Mouse (Mus musculus): ENCODE results near the gene Dirc2.

Gene Dirc2

DNA sequence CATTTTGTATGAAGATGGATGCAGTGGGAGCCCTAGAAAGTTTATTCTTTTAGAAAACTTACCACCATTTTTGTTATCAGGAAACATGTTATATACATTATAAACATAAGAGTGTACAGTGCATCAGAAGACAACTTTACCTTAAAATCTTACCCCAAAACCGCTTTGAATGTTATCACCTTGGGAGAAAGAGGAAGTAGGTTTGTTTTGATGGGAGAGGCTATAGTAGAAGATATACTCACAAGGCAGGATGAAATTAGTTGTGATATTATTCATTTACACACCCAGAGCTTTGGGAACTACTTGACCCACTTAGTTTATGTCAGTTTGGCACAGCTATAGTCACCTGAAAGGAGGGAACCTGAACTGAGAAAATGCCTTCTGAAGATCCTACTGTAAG, 6.7 kb upstream of the Dirc2 start:
- DNase-seq (ENCODE audit: low spot score in 2 of 2) = no peak

DNA sequence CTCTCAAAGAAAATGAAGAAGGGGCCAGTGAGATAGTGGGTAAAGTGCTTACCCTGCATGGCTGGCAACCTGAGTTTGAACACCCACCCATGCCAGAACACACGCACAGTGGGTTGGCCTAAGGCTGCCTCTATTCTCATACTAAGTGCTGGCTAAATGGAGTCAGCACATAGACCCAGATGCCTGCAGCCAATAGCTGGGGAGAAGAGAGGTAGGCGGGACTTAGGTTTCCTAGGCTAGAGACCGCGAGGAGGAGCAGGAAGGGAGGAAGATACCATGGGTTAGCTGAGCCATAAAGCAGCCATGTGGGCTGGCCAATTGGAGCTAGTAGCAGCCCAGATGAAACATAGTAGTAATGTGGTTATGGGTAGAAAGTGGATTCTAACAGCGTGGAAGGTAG, 3.4 kb upstream of the Dirc2 start:
- no peak for DNase-seq (ENCODE audit: low spot score in 2 of 2)

DNA sequence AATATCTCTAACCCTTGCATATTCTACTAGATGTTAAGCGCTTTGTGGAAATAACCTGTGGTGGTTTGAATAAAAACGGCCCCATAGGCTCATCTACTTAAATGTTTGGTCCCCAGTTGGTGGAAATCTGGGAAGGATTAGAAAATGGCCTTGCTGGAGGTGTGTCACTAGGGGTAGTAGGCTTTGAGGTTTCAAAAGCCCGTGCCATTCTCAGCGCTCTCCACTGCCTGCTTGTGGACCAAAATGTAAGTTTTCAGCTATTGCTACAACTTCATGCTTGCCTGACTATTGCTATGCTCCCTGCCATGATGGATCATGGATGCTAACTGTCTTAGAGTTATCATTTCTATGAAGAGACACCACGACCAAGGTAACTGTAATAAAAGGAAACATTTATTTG, 2.5 kb upstream of the Dirc2 start:
- no peak for DNase-seq (ENCODE audit: low spot score in 2 of 2)

DNA sequence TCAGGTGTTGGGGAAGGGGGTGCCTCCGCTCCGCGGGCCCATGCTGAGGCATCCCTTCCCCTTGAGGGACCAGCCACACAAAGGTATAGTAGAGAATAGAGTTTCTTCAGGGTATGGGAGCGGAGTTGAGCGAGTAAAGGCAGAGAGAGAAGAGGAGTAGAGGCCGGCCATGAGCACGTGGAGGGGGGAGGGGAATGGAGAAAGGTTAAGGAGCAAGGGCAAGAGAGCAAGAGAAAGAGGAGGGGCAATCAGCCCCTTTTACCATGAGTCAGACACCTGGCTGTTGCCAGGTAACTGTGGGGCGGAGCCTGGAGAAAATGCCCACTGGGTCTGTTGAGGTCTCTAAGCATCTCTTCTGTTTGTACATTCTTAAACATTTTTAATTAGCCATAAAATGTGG, 2.0 kb upstream of the Dirc2 start:
- DNase-seq (ENCODE audit: low spot score in 2 of 2) = no peak

DNA sequence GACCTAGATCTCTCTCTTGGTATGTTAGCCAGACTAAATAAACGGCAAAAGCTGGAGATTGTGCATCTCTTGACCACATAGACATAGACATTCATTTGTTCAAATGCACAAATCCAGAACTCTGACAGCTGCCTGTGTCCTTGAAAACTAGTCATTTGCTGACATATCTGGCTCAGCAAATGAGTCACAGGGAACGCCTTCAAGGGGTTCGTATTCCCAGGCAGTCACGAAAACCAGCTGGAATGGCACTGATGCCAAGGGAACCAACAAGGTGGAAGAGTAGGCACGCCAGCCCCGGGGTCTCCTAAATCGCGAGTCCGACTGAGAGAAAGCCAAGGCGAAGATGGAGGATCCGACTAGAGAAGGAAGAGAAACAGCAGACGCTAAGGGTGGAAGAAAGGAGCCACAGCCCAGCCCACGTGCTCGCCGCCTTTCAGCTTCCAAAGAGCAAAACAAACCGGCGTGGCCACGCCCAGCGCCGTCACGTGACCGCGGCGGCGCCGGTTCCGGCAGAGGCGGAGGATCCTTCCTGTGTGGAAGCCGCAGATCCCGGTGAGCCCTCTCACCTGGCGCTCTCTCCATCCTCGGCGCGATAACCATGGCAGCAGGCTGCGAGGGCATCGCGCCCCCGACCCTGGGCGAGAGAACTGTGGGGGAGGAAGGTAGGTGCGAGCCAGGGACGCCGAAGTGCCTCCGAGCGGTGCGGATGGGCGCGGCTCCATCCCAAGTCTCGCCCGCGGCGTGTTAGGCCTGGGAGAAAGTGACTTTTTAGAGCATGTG, 912 bp upstream of the Dirc2 start, which contains the start of gene Hspbap1:
Gene Hspbap1 (plus strand): TSS at position 498 of the 780 bp plus-strand sequence.
- peak; percentile 86 to 90 for DNase-seq (ENCODE audit: low spot score in 2 of 2)

DNA sequence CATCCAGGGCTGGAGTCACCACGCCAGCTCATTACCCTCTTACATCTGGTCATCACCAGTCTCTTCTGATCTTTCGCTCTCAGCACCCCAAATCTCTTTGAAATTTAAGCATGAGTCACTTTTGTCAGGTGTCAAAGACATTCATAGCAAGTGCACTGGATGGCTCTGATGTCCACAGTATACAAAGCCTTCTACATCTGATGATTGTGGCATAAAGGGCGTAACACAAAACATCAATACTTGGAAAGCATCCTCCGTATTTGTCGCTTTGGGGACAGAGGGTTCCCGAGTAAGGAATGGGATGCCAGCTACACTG, 729 bp downstream of the Dirc2 start:
- DNase-seq (ENCODE audit: low spot score in 2 of 2) = no peak

DNA sequence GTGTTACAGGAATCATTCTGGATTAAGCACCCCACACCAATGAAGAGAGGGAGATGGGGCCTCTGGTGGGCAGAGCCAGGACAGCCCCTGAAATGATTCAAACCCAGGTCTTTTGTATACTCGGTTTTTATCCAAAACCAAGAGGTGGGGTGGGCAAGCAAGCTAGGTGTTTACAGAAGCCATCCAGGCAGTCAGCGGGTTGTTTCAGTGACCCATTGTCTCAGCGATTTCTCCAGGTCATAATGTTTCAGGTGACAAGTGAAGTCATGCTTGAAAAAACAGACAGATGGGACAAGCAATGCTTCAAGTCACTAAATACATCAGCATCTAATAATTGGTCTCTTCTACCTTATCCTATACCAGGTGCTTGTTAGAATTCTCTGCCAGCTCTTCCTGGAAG, 2.8 kb downstream of the Dirc2 start:
- no peak for DNase-seq (ENCODE audit: low spot score in 2 of 2)

DNA sequence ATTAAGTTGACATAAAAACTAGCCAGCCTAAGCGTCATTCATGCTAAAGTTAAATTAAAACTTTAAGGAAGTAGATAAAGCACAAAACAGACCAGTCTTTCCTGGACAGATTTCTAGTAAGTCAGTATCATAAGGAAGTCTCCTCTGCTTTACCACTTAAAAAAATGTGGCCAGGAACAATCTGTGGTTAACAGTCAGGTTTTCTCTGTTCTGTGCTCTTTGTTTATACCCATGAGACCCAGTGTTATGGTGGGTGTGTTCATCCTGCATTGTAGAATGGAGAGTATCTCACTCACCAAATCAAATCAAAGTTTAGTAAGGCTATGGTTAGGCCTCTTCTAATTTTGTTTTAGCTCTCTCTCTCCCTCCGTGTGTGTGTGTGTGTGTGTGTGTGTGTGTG, 3.7 kb downstream of the Dirc2 start:
- no peak for DNase-seq (ENCODE audit: low spot score in 2 of 2)

DNA sequence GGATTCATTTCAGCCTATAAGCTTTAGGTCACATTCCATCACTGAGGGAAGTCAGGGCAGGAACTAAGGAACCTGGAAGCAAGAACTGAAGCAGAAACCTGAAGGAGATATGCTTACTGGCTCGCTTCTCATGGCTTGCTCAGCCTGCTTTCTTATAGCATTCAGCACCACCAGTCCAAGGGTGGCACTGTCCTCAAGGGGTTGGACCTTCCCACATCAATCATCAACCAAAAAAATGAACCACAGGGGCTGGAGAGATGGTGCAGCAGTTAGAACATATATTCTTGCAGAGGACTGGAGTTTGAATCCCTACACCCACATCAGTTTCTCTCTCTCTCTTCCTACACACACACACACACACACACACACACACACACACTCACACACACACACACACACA, 4.2 kb downstream of the Dirc2 start:
- no peak for DNase-seq (ENCODE audit: low spot score in 2 of 2)

DNA sequence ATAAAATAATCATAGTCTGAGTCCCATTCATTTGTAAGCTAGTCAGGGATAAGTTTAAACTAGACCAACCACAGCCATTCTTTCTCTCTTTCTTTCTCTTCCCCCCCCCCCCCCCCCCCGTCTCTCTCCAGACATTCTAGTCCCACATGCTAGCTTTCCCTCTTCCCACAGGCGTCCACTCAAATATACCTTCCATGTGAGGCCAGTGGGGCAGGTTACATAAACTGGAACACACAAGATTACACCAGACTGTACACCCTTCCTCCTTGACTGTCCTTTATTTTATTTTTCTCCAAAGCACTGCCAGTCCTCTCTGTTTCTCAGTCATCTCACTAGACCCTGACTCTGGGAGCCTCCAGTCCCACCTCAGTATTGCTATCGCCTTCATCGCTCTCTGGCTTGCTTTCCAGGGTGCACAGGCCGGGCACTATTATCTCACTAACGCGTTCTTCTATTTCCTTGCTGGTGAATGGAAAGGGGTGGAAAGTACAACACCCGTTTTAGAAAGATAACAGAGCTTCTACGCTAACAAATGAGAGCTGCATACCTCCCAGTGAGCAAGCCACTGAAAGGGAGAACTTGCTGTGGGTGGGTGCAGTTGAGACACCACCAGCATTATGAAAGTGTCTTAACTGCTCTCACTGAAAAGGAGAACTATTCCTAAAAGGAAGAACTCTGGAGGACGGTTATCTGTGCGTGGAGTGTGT, 5.4 kb downstream of the Dirc2 start:
- no peak for DNase-seq (ENCODE audit: low spot score in 2 of 2)

DNA sequence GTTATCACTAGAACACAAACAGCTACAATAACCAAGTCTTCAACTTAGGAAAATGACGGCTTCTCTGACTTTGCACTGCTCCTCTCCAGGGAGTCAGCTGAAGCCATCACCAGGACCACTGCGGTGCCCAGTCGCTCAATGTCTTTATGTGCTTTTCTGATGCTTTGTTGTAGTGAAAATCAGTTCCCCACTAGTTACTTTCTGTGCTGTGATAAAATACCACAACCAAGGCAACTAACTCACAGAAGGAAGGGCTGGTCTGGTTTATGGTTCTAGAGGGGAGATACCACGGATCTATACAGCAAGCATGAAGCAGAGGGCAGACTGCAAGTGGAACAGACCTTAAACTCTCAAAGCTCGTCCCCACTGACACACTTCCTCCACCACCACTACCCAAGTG, 9.8 kb downstream of the Dirc2 start:
- DNase-seq (ENCODE audit: low spot score in 2 of 2) = no peak

DNA sequence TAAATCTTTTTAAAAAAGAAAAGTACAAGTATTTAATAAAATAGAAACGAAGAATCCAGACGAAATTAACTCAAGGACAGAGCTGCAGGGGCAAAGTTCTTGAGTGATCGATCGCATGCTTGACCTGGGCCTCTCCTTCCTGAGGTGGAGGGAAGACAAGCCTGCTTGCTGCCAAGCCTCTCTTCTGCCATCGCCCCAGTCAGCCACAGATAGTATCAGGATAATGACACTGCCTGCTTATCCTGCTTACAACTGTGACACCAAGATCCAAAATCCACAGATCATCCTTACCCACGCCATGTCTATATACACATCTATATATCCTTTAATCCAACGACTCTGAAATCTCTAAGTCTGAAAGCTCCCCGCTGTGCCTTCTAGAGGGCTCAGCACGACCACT, 12.5 kb downstream of the Dirc2 start:
- DNase-seq (ENCODE audit: low spot score in 2 of 2) = no peak

DNA sequence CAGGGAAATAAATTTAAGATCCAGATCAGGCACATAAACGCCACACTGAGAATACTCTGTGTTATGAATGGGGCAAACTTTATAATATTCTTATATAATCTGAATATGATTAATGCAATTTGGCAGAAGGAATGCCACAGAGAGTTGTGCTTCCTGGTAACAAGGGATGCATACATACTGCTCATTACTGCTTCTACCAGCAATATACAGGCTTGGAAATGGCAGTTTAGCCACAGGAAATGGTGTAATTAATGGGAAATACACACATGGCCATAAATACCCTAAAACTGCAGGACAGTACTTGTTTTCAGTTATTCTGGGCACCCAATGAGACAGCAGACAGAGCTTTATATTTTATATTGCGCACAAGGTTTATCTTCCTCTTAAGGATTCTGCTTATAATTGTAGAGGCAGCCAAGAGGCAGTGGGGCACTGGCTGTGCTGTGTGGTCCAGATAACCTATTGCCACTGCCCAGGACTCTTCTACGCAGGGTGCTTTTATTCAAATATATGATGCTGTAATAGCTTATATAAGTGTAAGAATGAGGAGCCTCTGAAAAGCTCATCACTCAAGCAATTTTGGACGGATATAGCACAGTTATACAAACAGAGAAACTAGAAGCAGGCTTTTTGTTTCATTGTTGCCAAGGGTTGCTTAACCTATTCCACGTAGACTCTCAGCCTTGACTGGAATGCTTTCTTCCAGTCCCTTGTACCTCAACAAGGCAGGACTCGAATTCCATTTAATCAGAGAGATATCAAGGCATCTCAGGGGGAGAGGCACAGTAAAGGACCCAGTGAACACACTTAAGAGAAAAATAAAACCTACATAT, 13.4 kb downstream of the Dirc2 start:
- DNase-seq (ENCODE audit: low spot score in 2 of 2) = no peak

DNA sequence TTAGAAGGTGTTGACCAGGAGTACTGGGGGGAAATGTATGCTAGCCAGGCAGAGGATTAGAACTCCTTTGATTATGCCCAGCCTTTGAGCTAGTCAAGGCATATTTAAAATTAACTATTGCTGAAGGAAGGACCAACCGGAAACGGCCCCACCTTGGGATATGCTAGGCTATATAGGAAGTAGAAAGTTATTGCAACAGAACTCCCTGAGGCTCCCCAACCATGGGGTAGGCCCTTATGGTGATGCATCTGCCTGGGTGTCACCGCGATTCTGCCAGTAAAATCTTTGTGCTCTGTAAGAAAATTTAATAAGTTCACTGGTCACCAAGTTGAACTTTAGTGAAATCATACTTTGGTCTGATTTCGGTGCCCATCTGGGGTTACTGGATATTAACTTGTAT, 15.2 kb downstream of the Dirc2 start:
- no peak for DNase-seq (ENCODE audit: low spot score in 2 of 2)

DNA sequence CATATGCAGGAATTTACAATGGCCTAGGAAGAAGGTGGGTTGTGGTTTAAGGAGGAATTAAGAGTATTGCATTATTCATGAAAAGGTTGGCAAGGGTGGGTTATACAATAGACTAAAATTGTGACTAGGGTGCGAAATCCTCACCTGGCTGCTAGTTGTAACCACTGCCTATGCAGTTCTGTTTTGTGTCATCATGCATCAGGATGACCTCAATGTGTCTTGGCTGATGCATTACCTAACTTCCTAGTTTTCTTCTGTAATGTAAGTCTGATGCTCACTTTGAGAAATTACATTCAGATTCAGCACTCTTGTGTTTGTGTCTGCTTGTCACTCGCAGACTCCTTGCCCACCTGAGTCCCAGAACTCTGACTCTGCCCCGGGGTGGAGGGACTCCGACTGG, 17.3 kb downstream of the Dirc2 start:
- no peak for DNase-seq (ENCODE audit: low spot score in 2 of 2)

DNA sequence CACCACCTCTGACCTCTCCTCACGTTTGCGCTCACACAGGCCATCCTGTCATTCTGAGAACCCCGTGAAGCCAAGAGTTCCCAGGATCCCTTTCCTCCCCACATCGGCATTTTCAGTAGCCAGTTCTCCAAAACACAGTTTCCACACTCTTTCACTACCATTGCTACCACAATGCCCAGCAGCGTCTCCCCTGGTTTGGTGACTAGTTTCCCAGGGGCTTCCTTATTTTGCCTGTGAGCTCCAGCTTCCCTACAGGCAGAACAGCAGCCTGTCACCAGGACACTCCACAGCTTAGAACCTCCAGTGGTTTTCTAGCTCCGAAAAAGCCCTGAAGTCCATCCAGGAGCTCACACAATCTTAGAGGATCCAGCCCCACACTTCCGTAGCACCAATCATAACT, 19.8 kb downstream of the Dirc2 start:
- no peak for DNase-seq (ENCODE audit: low spot score in 2 of 2)

DNA sequence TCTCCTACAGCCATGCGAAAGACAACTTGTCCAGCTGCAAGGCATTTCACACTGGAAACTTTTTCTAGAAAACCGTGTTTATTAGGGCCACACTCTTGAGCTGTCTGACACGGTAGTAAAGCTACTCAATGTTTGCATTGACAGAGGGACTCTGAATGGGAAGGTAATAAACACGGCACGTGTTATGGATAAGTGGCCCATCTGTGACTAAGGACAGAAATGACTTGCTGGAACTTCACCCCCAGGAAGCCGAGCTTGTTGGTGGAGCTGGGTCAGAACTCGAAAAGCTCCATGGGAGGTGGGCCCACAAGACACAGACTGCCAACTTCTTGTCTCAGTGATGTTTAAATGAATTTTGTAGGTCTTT, 20.9 kb downstream of the Dirc2 start:
- no peak for DNase-seq (ENCODE audit: low spot score in 2 of 2)

DNA sequence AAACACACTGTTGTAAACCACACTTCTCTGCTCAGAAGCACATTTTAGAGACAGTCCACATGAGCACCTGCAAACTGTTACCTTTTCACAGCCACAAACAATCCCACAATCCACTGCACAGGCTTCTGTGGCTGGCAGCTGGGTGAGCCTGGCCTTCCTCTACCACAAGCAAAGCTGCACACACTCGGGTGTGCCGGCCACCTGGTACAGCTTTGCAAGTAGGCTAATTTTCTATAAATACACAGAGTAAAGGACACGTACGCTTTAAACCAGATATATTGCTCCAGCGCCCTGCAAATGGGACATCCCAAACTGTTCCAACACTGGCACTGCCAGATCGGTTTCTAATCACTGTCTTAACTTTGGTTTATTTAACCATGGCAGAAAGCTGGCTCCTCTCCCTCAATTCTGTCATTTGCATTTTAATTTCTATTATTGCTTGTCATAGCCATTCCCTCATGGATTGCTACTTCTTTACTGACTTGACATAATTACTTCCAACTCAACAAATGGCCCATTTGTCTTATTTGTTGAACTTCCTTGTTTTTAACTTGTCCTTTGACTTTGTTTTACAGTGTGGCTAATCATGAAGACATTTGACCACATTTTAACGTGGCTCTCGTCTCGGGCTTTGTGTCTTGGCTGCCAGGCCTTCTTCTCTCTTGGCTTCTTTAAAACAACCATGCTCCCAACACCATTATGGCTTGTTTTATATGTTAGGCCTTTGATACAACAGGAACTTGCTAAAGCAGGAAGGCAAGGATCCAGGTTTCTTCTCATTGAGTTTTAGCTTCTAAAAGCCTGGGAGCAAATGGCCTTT, 21.5 kb downstream of the Dirc2 start:
- DNase-seq (ENCODE audit: low spot score in 2 of 2) = no peak

DNA sequence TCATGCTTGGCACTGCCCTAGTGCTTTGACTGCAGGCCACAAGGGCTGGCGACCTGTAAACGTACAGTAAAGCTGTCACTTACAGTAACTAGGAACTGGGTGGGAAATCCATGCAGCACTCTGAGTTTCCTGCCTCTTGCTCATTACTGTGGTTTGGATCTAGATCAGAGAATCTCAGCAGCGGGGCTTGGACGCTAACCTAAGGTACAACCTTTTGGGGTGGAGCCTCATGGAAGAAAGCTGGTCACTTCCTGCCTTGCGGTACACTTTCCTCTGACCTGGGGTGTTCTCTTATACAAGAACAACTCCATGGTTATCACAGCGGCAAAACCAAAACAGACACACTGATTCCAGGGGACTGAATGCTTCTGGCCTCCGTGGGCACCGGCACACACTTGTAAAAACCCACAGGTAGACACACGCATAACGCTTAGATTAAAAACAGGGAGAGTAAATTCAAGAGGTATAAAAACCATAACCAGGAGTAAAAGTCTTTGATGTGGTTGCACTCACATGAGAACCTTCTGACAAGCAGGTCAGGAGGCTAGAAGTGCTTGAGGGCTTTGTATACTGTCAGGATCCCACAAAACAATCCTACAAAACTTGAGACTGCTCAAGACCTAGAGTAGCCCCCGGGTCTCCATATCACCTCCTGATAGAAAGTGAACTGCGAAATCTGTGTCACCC, 26.8 kb downstream of the Dirc2 start:
- DNase-seq (ENCODE audit: low spot score in 2 of 2) = no peak

DNA sequence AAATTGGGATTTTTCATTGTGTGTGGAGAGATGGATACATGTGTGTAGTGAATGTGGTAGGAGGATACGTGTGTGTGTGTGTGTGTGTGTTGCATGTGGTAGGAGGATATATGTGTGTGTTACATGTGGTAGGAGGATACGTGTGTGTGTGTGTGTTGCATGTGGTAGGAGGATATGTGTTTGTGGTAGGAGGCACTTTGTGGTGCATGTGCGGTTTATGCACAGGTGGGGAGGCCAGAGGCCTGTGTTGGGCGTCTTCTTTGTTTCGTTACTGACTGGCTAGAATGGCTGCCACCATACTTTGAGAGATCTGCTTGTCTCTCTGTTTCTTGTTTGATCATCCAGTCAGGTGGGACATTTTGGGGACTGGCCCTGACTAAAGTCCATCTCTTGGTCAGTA, 27.5 kb downstream of the Dirc2 start:
- DNase-seq (ENCODE audit: low spot score in 2 of 2) = no peak

DNA sequence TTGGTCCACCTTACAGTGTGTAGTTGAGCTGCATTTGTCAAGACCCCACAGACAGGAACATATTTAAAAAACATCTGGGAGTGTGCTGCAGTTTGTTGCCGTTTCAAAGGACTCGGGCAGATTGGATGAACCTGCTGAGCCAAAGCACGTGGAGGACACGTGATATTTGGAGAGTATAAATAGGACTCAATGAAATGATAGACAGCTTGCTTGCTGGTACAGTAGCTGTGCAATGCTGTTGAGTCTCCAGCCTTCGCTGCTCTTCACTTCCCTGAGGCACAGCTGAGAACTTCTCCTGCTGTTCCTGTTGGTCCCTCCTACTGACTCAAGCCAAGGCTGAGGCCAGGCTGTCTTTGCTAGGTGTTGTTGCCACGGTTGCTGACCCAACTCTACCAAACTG, 28.2 kb downstream of the Dirc2 start:
- no peak for DNase-seq (ENCODE audit: low spot score in 2 of 2)
